Mouse (Mus musculus) right cerebral cortex, postnatal 25 days (tissue): ENCODE measurements around the gene Tm7sf3.

Source experiments
- DNase-seq: peaks from one replicate; pipeline ENCODE4 v3.0.0; 2022

Gene Tm7sf3

GRCm38 (mm10) chr6:146642276-146643183, at the start of gene Tm7sf3, which contains the start of gene Med21:
Gene Tm7sf3 (minus strand): TSS chr6:146642824.
Gene Med21 (plus strand): TSS chr6:146642547.
- DNase-seq, result peak; percentile 98

DNA sequence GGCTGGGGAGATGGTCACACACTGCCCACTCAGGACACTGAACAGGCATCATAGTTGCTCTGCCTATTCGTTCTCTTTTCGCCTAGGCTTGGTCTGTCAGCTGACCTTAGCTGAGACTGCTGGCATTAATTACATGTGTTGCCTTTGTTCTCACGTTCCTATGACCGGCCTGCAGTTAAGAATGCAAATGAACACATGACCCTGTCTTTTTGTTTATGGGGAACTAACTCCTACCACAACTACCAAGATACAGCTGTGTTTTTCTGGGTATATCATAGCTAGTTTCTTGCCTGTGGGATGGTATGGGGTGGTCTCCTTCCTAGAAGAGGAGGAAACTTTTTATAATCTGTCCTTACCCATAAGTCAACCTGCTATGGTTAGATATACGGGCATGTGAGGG, 46.2 kb upstream of the Tm7sf3 start:
- no peak for DNase-seq

DNA sequence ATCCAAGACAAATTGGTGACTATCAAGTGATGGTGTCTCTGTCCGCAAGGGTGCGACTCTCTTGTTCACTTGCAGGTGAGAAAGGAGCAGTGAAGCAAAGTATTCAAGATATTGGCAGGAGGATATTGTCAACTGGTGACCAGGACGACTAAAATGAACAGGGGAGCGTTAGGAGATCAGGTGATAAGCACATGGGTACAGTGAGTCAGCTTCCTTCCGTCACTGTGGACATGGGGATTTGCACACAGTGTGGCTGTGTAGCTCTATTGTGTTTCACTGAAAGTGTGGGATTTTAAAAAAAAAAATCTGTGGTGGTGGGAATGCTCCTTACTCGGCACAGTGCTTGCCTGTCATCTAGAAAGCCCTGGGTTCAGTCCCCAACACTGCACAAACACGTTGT, 45.4 kb upstream of the Tm7sf3 start:
- no peak for DNase-seq

- DNase-seq, result no peak
Measured at GRCm38 (mm10) chr6:146686463-146687196, 44.0 kb upstream of the Tm7sf3 start.

GRCm38 (mm10) chr6:146685781-146686308, 43.2 kb upstream of the Tm7sf3 start:
- DNase-seq, result no peak

DNA sequence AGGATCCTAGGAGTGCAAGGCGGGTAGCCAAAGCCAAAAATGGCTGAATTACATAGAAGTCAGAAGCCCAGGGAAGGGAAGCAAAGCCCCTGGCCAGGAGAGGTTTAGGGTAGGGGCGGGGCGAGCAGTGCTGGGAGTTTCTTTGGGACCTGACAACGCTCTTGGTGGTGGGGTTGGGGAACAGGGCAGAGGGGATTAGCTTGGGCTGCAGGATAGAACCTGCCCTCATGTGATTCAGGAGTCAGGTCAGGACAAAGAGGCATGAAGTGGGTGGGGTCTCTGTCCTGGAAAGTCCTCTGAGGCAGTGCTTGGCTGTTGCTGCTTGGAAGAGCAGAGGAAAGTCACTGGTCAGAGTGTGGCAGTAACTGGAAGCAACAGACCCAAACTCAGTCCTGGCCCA, 41.3 kb upstream of the Tm7sf3 start:
- no peak for DNase-seq

GRCm38 (mm10) chr6:146678136-146679070, 35.8 kb upstream of the Tm7sf3 start:
- DNase-seq, result no peak

- no peak for DNase-seq
Measured at GRCm38 (mm10) chr6:146676904-146677303, 34.3 kb upstream of the Tm7sf3 start.

- DNase-seq, result no peak
Measured at GRCm38 (mm10) chr6:146674881-146675536, 32.4 kb upstream of the Tm7sf3 start.

DNA sequence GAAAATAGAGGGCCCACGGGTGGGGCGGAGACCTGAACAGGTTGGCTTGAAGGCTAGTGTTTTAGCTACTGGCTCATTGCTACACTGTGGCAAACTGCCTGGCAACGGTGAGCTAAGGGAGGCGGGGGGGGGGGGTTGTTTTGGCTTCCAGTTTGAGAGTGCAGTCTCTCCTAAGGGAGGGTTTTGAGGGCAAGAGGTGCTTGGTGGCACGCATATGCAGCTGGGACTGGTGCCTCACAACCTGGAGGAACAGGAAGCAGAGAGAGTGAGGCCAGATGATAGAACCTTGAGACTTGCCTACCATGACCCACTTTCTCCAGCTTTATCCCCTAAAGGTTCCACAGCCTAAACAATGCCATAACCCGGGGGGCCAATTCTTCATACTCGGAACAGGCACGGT, 31.8 kb upstream of the Tm7sf3 start:
- DNase-seq, result no peak

- DNase-seq, result no peak
Measured at GRCm38 (mm10) chr6:146673696-146674095, 31.1 kb upstream of the Tm7sf3 start.

GRCm38 (mm10) chr6:146672106-146672505, 29.5 kb upstream of the Tm7sf3 start:
- DNase-seq, result no peak

- DNase-seq, result no peak
Measured at GRCm38 (mm10) chr6:146670956-146671855, 28.6 kb upstream of the Tm7sf3 start.

DNA sequence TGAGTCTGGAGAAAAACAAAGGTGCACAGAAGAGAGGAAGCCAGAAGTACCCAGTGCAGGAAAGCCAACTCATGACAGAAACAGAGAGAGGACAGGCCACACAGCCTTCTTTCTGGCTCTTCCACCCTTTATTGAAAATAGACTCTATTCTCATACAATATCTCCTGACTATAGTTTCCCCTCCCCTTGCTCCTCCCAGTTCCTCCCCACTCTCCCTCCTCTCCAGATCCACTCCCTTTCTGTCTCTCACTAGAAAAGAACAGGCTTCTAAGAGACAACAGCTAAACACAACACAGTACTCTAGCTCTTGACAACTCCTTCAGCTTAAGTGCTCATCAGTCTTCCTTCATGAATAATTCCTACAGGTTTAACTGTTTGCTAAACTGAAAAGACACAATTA, 26.0 kb upstream of the Tm7sf3 start:
- DNase-seq, result no peak

GRCm38 (mm10) chr6:146666811-146667210, 24.2 kb upstream of the Tm7sf3 start:
- no peak for DNase-seq

DNA sequence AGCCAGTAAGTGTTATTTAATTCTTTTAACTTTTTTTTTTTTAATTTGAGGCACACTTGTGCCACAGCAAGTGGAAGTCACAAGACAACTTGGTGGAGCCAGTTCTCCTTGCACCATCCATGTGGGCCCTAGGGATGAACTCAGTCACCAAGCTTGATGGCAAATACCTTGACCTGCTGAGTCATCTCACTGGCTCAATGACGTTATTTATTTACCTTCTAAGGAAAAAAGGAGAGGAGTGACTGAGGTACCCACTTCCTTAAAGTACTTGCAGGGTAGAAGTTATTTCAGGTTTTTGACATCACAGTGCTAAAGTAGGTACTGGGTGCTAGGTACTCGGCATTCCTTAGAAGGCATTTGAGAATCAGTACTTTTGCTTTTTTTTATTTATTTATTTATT, 22.8 kb upstream of the Tm7sf3 start:
- DNase-seq, result no peak

DNA sequence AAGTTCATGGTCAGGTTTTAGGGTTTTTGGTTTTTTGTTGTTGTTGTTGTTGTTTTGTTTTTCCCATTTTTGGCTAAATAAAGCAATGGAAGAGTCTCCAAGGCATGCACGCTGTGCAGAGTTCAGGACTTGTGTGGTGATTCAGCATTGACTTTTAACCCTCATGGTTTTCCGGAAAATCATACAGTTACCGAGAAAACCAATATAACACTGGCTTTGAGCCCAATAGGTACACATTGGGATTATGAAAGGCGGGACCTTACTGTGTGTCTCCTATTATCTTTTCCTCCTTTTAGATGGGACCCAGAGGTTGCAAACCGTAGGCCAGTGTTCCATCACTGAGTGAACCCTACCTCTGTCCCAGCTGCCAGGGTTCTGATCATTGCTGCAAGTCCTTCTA, 22.3 kb upstream of the Tm7sf3 start:
- no peak for DNase-seq

DNA sequence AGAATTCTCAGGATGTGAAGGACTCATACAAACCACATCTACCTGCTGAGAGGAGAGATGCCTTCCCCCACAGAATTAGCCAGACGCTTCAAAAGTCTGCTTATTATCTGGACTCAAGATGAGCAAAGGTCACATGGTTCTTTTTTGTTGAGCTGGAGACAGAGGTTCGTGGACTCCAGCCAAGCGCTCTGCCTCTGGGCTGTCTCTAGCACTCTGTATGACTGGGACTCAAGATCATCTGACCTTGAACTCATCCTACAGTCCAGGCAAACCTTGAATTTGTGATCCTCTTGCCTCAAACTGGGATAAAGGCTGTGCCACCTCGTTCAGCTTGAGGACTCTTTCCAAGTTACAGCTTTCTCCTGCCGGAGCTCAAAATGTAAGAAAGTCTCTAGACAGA, 21.5 kb upstream of the Tm7sf3 start:
- no peak for DNase-seq

- no peak for DNase-seq
Measured at GRCm38 (mm10) chr6:146662679-146663078, 20.1 kb upstream of the Tm7sf3 start.

DNA sequence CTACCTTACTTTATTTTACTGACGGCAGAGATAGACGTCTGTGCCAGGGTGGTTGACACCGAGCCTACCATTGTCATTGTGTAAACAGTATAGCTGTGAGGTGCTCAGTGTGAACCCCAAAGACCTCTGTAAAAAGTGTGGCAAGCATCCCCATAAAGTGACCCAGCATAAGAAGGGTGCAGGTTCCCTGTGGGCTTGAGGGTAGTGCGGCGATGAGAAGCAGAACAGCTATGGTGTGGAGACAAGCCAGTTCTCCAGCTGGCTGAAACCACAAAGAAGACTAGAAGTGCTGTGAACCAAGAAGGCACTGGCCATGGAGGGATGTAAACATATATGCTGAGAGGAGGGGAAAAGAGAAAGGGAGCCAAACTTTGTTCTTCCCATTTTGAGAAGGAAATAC, 19.0 kb upstream of the Tm7sf3 start:
- no peak for DNase-seq

DNA sequence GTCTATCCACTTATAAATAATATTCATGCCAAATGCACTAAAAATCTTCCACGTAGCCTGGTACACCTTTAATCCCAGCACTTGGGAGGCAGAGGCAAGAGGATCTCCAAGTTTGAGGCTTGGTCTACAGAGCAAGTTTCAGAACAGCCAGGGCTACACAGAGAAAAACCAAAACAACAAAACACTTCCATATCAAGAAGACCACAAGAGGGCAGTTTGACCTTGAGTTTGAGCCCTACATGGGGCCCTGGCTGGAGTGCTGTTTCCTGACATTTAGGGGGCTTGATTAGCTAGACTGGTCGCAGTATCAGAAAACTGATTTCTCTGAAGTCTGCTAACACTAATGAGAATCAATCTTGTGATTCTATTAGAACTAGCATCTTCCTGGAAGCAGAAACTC, 18.0 kb upstream of the Tm7sf3 start:
- DNase-seq, result no peak
